Mouse (Mus musculus): ENCODE data around the gene 6030458C11Rik.

DNA sequence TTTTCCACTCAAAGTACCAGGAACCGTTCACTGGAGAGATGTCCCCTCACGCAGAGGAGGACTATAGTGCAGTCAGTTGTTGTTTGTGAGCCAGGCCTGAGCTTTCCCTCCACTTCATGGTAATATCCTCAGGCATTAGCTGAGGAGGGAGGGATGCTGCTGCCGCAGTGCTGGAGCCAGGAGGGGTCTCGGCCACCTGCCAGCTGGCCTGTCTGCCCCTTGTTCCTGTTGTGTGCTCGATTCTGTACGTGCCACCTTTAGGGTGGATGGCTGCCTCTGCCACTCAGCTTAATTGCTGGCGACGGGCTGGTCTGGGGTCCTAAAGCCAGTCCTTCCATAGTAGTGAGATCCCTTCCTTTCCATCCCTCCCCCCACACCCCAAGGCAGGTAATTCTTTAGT is 29.0 kb upstream of the 6030458C11Rik start:
- TF ChIP-seq CTCF (conservative IDR thresholded peaks at IDR 0.05; ENCODE audit: low read length): no peak
- TF ChIP-seq POU5F1 (IDR thresholded peaks at IDR 0.05; ENCODE audit: borderline replicate concordance, low read length): no peak

All from E14TG2a.4 (cell line).